Mouse (Mus musculus): ENCODE results near the gene Cct6b. TPM values are rescaled to one million over a fixed set of nuclear protein-coding genes. Genes with fewer than 3 reads are reported as not detected.

Gene Cct6b
- polyA plus RNA-seq, 1 experiment from 2014 or later = 0.41 TPM

DNA sequence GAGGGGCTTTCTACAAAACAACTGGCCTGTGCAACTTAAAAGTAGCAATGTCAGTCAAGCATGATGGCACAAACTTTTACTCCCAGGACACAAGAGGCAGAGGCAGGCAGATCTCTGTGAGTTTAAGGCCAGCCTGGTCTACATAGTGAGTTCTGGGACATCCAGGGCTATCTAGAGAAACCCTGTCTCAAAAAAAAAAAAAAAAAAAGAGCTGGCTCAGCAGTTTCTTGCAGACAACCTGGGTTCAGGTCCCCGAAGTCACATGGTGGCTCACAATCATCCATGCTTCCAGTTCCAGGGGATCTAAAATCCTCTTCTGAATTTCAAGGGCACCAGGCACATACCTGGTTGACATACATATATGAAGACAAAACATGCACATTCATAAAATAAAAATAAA is 8.2 kb downstream of the Cct6b start:
- no peak overlapping the region for H3K27ac ChIP-seq
- H3K9me3 ChIP-seq = no peaks in the 10 kb centered on the region
- no peak overlapping the region for H3K4me3 ChIP-seq
- no peaks in the 10 kb centered on the region for H3K36me3 ChIP-seq
- ATAC-seq (ENCODE audit: insufficient number of reproducible peaks, insufficient read depth, low FRiP score, low TSS enrichment) = no peak
- H3K4me2 ChIP-seq (replicated peaks) = no peak overlapping the region
- WGBS = 93% methylated on average over 1 of the region's 1 CpGs
- H3K4me1 ChIP-seq = no peaks in the 10 kb centered on the region
- no peak overlapping the region for H3K9ac ChIP-seq
- no peaks in the 10 kb centered on the region for H3K27me3 ChIP-seq

- Histone ChIP-seq H3K27me3 (no peaks in the 10 kb centered on the region), H3K9me3 (no peaks in the 10 kb centered on the region), H3K4me1 (no peaks in the 10 kb centered on the region), H3K27ac (no peak overlapping the region), H3K9ac (no peak overlapping the region), H3K4me2 (replicated peaks) (no peak overlapping the region), H3K36me3 (no peaks in the 10 kb centered on the region), H3K4me3 (no peak overlapping the region)
- ATAC-seq (ENCODE audit: insufficient number of reproducible peaks, insufficient read depth, low FRiP score, low TSS enrichment) = no peak
- WGBS = 64% methylated on average over 5 of the region's 6 CpGs
Observed at GRCm38 (mm10) chr11:82752349-82753115, 11.6 kb downstream of the Cct6b start.

DNA sequence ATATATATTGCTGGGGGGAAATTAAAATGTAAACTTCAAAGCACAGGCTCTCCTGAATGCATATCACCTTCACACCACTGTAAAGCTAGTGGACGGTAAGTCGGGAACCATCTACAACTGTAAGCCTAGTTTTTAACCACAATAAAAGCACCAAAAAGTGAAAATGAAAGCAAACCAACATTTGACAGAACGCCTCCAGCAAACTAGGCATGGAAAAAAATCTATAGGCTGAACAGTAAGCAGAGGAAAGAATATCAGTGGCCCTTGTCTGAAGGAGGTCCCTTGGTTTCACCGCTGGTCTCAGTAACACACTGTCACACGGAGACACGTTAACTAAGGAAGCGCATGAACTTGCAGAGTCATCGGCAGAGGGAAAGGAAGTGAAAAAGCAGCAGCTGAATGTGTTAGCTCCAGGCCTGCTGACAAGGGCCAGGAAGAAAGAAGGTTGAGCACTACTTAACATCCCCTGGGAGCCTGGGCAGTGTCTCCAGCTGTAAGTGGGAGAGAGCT is 17.2 kb downstream of the Cct6b start:
- no peaks in the 10 kb centered on the region for H3K27me3 ChIP-seq
- no peaks in the 10 kb centered on the region for H3K9me3 ChIP-seq
- H3K4me3 ChIP-seq = no peak overlapping the region
- WGBS = 83% methylated on average over 8 of the region's 8 CpGs
- no peak overlapping the region for H3K9ac ChIP-seq
- no peaks in the 10 kb centered on the region for H3K36me3 ChIP-seq
- no peaks in the 10 kb centered on the region for H3K4me1 ChIP-seq
- no peak overlapping the region for H3K27ac ChIP-seq
- no peak for ATAC-seq (ENCODE audit: insufficient number of reproducible peaks, insufficient read depth, low FRiP score, low TSS enrichment)
- H3K4me2 ChIP-seq (replicated peaks) = no peak overlapping the region

GRCm38 (mm10) chr11:82746138-82746537 is 18.0 kb downstream of the Cct6b start:
- no peak overlapping the region for H3K4me3 ChIP-seq
- no peaks in the 10 kb centered on the region for H3K4me1 ChIP-seq
- no peak overlapping the region for H3K9ac ChIP-seq
- ATAC-seq (ENCODE audit: insufficient number of reproducible peaks, insufficient read depth, low FRiP score, low TSS enrichment) = no peak
- H3K27ac ChIP-seq = no peak overlapping the region
- H3K36me3 ChIP-seq = no peaks in the 10 kb centered on the region
- no peaks in the 10 kb centered on the region for H3K9me3 ChIP-seq
- H3K27me3 ChIP-seq = no peaks in the 10 kb centered on the region
- H3K4me2 ChIP-seq (replicated peaks) = no peak overlapping the region
- 30% methylated on average over 6 of the region's 6 CpGs for WGBS

DNA sequence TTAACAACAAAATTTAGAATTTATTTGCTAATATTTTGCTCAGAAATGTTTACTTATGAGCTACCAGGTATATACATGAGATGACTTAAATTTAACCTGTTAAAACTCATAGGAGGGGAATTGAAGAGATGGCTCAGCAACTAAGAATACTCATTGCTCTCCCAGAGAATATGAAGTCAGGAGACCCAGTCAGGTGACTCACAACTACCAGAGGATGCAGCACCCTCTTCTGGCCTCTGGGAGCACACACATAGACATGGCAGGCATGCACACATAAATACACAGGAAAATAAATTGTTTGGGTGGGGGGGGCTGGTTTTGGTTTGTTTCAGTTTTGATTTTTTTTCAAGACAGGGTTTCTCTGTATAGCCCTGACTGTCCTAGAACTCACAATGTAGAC is 25.1 kb downstream of the Cct6b start:
- H3K4me1 ChIP-seq = no peaks in the 10 kb centered on the region
- no peak overlapping the region for H3K4me2 ChIP-seq (replicated peaks)
- H3K4me3 ChIP-seq = no peak overlapping the region
- no peaks in the 10 kb centered on the region for H3K36me3 ChIP-seq
- no peak overlapping the region for H3K27ac ChIP-seq
- H3K27me3 ChIP-seq = no peaks in the 10 kb centered on the region
- no peak for ATAC-seq (ENCODE audit: insufficient number of reproducible peaks, insufficient read depth, low FRiP score, low TSS enrichment)
- H3K9ac ChIP-seq = no peak overlapping the region
- no peaks in the 10 kb centered on the region for H3K9me3 ChIP-seq

DNA sequence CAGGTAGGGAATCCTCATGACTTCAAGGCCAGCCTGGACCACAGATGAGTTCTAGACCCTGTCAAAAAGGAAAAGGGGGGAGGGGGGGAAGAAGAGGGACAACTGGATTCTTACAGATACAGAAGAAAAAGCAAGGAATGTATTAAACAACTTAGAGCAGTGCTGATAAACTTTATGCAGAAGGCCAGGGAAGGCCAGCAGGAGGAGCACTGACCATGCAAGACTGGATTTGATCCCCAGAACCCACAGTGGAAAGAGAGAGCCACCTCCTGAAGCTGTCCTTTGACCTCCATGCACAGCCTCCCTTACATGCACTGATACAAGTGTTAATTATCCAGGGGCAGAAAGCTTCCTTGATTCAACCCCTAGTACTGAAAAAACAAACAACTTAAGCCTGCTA is 29.9 kb downstream of the Cct6b start:
- no peak overlapping the region for H3K4me2 ChIP-seq (replicated peaks)
- no peaks in the 10 kb centered on the region for H3K9me3 ChIP-seq

DNA sequence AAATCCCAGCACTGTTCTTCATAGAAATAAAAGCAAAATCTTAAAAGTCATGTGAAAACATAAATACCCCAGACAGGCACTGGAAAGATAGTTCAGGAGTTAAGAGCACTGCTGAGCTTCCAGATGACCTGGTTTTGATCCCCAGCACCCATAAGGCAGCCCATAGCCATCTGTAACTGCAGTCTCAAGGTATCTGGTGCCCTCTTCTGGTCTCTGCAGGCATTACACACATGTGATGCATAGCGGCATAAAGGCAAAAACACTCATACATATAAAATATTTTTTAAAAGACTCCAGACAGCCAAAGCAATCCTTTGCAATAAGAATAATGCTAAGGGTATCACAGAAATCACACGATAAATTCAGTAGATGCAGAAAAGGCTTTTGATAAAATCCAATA is 37.3 kb downstream of the Cct6b start:
- 92% methylated on average over 2 of the region's 2 CpGs for WGBS

More for the DNA sequence above, 29.9 kb downstream of the Cct6b start:
- Histone ChIP-seq H3K27me3 (no peaks in the 10 kb centered on the region), H3K9ac (no peak overlapping the region), H3K36me3 (no peaks in the 10 kb centered on the region), H3K4me1 (no peaks in the 10 kb centered on the region), H3K27ac (no peak overlapping the region), H3K4me3 (no peak overlapping the region)
- no peak for ATAC-seq (ENCODE audit: insufficient number of reproducible peaks, insufficient read depth, low FRiP score, low TSS enrichment)

GRCm38 (mm10) chr11:82719294-82719693 is 44.8 kb downstream of the Cct6b start:
- H3K36me3 ChIP-seq = no peaks in the 10 kb centered on the region
- 85% methylated on average over 12 of the region's 12 CpGs for WGBS
- H3K9ac ChIP-seq = no peak overlapping the region
- no peak overlapping the region for H3K4me2 ChIP-seq (replicated peaks)
- H3K4me1 ChIP-seq = no peaks in the 10 kb centered on the region
- H3K27me3 ChIP-seq = no peaks in the 10 kb centered on the region
- ATAC-seq (ENCODE audit: insufficient number of reproducible peaks, insufficient read depth, low FRiP score, low TSS enrichment) = no peak
- H3K9me3 ChIP-seq = no peaks in the 10 kb centered on the region
- no peak overlapping the region for H3K27ac ChIP-seq
- H3K4me3 ChIP-seq = no peak overlapping the region

More for the DNA sequence above, 37.3 kb downstream of the Cct6b start:
- no peak for ATAC-seq (ENCODE audit: insufficient number of reproducible peaks, insufficient read depth, low FRiP score, low TSS enrichment)
- Histone ChIP-seq H3K36me3 (no peaks in the 10 kb centered on the region), H3K4me2 (replicated peaks) (no peak overlapping the region), H3K4me3 (no peak overlapping the region), H3K27ac (no peak overlapping the region), H3K9ac (no peak overlapping the region), H3K4me1 (no peaks in the 10 kb centered on the region), H3K9me3 (0 out of 2 replicates have a peak, but pooled peaks cover 2% of the 10 kb centered on the region), H3K27me3 (no peaks in the 10 kb centered on the region)

- 88% methylated on average over 3 of the region's 3 CpGs for WGBS
- Histone ChIP-seq H3K27me3 (no peaks in the 10 kb centered on the region), H3K9me3 (no peaks in the 10 kb centered on the region), H3K4me1 (no peaks in the 10 kb centered on the region), H3K27ac (no peak overlapping the region), H3K4me2 (replicated peaks) (no peak overlapping the region), H3K4me3 (no peak overlapping the region), H3K36me3 (no peaks in the 10 kb centered on the region), H3K9ac (no peak overlapping the region)
- no peak for ATAC-seq (ENCODE audit: insufficient number of reproducible peaks, insufficient read depth, low FRiP score, low TSS enrichment)
Observed at GRCm38 (mm10) chr11:82712681-82713080, 51.4 kb downstream of the Cct6b start.

GRCm38 (mm10) chr11:82708934-82709333 is 55.2 kb downstream of the Cct6b start:
- H3K4me1 ChIP-seq = no peaks in the 10 kb centered on the region
- H3K9me3 ChIP-seq = no peaks in the 10 kb centered on the region
- H3K36me3 ChIP-seq = no peaks in the 10 kb centered on the region
- H3K27ac ChIP-seq = no peak overlapping the region
- no peak overlapping the region for H3K9ac ChIP-seq
- H3K27me3 ChIP-seq = no peaks in the 10 kb centered on the region
- H3K4me2 ChIP-seq (replicated peaks) = no peak overlapping the region
- 81% methylated on average over 4 of the region's 4 CpGs for WGBS
- no peak for ATAC-seq (ENCODE audit: insufficient number of reproducible peaks, insufficient read depth, low FRiP score, low TSS enrichment)
- no peak overlapping the region for H3K4me3 ChIP-seq

GRCm38 (mm10) chr11:82705082-82705481 is 59.0 kb downstream of the Cct6b start:
- Histone ChIP-seq H3K9ac (no peak overlapping the region), H3K27ac (no peak overlapping the region), H3K27me3 (no peaks in the 10 kb centered on the region), H3K4me1 (no peaks in the 10 kb centered on the region), H3K4me3 (no peak overlapping the region), H3K4me2 (replicated peaks) (no peak overlapping the region), H3K9me3 (no peaks in the 10 kb centered on the region), H3K36me3 (no peaks in the 10 kb centered on the region)
- WGBS = 80% methylated on average over 6 of the region's 6 CpGs
- ATAC-seq (ENCODE audit: insufficient number of reproducible peaks, insufficient read depth, low FRiP score, low TSS enrichment) = no peak

DNA sequence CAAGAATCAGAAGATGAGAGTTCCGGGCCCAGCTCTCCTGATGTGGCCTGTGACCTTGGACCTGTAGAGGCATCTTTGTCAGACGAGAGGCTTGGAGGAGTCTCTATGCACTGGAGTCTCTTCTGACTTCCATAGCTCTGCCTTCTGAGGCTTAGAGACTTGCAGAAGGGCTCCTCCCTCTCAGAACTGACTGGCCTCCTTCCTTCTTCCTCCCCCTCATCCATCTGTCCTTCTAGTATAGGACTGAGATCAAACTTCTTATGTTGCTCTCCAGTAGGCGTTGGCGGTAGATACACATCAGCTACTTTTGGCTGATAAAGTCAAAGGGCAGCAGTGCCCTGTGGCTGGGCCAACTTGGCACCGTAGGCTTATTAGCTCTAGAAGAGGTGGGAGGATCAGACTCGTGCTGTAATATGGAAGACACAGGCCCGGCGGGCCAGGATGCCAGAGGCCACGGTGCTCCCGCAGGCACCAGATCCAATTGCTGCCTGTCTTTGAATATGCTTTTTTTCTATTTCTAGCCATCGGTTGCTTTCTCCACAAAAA is 64.2 kb downstream of the Cct6b start:
- Histone ChIP-seq H3K27ac (no peak overlapping the region), H3K27me3 (no peaks in the 10 kb centered on the region), H3K4me1 (no peaks in the 10 kb centered on the region), H3K36me3 (no peaks in the 10 kb centered on the region), H3K9me3 (no peaks in the 10 kb centered on the region), H3K4me2 (replicated peaks) (no peak overlapping the region), H3K4me3 (no peak overlapping the region), H3K9ac (no peak overlapping the region)
- no peak for ATAC-seq (ENCODE audit: insufficient number of reproducible peaks, insufficient read depth, low FRiP score, low TSS enrichment)
- 76% methylated on average over 11 of the region's 11 CpGs for WGBS
